Mouse (Mus musculus) spleen, adult 18-20 months (tissue): ENCODE data around the gene Defb22.
A peak's percentile ranks its signal among the peaks of the same experiment; 100 is the strongest.

Source experiments
- DNase-seq, 2 experiments: peaks; one replicate each; pipeline ENCODE4 v3.0.0; 2022; ENCODE audit warnings: mixed read lengths in 2 of 2

Gene Defb22

DNA sequence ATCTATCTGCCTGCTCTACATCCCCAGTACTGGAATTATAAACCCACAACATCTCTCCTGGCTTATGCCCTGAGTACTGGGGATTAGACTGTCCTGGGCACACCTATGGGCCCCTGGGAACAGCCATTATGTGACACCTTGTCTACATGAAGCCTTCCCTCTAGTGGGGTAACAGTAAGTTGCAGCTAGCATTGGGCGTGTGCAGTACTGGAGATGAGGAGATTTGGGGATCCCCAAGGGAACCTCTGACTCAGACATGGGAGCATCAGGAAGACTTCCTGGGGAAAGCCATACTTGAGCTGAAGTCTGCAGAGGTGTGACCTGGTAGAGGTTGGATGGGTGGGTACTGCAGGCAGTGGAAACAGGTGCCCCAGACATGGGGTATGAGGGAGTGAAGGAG lies 51.0 kb downstream of the Defb22 start:
- DNase-seq: no peak

DNA sequence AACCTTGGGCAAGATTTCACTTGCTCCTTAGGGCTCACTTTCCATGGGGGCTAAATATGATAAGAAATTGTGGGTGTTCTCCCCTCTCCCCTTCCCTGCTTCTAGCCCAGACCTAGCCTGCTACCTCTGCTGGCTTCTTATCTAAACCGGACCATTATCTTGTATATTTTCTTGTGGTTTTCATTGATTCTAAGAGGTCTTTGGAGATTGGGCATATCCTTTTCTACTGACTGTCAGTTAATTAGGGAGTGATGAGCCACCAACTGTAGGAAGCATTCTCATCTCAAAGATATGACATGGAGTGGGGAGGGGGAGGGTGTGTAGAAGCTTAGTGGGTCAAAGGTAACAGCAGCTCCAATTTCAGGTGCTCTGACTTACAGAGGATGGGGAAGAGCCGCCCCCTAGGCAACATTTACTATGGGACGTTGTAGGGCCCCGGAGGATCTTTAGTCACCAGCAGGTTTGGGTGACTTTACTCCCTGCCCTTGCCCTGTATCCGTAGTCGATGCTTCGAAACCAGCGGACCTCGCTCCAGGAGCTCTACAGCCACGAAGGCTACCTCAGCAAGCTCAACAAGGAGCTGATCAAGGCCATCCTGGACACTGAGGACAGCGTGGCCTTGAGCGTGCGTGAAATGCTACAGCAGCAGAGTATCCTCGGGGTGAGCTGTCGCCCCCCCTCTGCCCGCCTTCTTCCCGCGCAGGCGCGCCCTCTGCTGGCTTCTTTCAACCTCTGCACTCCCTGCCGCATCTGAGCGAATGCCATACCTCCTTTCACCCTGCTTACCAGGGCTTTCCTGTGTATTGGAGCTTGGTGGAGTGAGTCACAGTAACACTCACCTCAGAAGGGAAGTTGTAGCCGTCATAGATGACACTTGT lies 52.7 kb downstream of the Defb22 start:
- peak; percentile 53 to 82 for DNase-seq

DNA sequence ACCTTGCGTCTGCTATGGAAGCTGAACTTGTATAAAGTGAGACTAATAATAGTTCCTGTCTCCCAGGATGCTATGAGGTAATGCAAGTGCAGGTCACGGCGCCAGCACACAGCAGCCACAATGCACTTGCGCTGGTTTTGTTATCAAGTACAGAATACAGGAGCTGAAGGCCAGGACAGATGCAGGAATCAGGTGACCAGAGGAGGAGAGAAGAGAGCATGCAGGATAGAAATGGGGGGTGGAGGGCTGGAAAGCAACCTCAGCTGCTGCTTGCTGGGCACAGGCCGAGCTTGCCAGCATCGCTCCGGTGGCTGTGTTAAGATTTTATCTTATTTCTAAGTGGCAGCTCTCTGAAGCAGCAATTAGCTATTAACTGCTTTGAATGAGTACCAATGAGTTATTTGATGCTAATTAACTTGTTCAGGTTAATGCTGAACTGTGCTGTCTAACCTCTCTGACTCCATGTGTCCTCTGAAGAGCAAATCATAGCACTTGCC lies 53.5 kb downstream of the Defb22 start:
- no peak for DNase-seq
